Mouse (Mus musculus): ENCODE data around the gene Nf2. TPM values are rescaled to one million over a fixed set of nuclear protein-coding genes. Genes with fewer than 3 reads are reported as not detected.

Nf2 gene
- polyA plus RNA-seq, 1 experiment: 90.2 TPM

- Histone ChIP-seq H3K27me3 (ENCODE audit: control insufficient read depth, insufficient read depth, low read length) (no peaks in the 10 kb centered on the region), H3K4me1 (ENCODE audit: control insufficient read depth, insufficient read depth, low read length) (no peaks in the 10 kb centered on the region), H3K4me3 (ENCODE audit: control insufficient read depth, low read depth, low read length) (no peak overlapping the region), H3K36me3 (ENCODE audit: control insufficient read depth, insufficient read depth, low read length) (peaks cover 13% of the 10 kb centered on the region), H3K27ac (ENCODE audit: control insufficient read depth, insufficient read depth, low read depth, low read length) (no peak overlapping the region)
- TF ChIP-seq CTCF (IDR thresholded peaks at IDR 0.05; ENCODE audit: control insufficient read depth, insufficient read depth, insufficient replicate concordance, low read depth, low read length): no peak
- no peak for TF ChIP-seq POLR2A (IDR thresholded peaks at IDR 0.05; ENCODE audit: control insufficient read depth, low read depth, low read length)
Measured at GRCm38 (mm10) chr11:4791549-4791948, 57.8 kb downstream of the Nf2 start.

DNA sequence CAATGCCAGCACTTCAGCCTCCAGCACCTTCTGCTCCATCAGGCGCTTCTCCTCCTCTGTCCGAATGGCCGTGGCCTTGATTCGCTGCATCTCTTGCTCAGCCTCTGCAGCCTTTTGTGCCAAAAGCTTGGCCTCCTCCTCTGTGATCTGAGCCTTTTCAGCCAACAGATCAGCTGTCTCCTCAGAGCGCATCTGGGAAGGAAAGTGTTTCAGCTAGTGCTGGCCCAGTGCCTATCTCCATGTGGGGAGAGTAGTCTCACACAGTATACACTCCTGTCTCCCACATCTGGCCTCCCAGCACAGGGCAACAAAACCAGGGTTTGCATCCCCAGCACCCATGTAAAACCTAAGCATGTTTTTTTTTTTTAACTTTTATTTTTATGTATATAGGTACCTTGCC, 59.6 kb downstream of the Nf2 start:
- Histone ChIP-seq H3K27me3 (ENCODE audit: control insufficient read depth, insufficient read depth, low read length) (no peaks in the 10 kb centered on the region), H3K27ac (ENCODE audit: control insufficient read depth, insufficient read depth, low read depth, low read length) (no peak overlapping the region), H3K4me1 (ENCODE audit: control insufficient read depth, insufficient read depth, low read length) (no peaks in the 10 kb centered on the region), H3K36me3 (ENCODE audit: control insufficient read depth, insufficient read depth, low read length) (peaks cover 13% of the 10 kb centered on the region), H3K4me3 (ENCODE audit: control insufficient read depth, low read depth, low read length) (no peak overlapping the region)
- TF ChIP-seq CTCF (IDR thresholded peaks at IDR 0.05; ENCODE audit: control insufficient read depth, insufficient read depth, insufficient replicate concordance, low read depth, low read length): no peak
- no peak for TF ChIP-seq POLR2A (IDR thresholded peaks at IDR 0.05; ENCODE audit: control insufficient read depth, low read depth, low read length)

DNA sequence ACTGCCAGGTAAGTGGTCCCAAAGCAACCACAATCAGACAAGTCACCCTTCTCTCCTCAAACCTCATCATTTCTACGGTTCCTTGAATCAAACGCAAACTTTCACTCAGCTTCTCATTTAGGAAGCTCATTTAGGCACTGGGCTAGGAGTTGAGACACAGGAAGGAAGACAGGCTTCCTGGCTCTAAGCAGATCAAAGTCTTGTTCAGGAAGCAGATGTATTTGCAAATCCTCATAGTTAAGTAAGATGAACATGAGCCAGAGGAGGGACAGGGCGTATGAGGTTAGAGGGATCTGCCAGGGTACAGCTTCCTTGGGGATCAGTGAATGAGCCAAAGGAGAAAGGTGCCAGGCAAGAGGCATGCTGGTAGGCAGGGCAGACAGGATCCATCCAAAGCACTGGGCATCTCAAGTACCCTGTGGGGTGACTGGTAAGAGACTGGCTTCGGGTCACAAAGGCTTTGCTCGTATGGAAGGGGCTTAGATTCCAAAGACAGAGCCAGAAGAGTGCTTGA, 64.7 kb downstream of the Nf2 start:
- no peak overlapping the region for H3K4me3 ChIP-seq (ENCODE audit: control insufficient read depth, low read depth, low read length)
- TF ChIP-seq CTCF (IDR thresholded peaks at IDR 0.05; ENCODE audit: control insufficient read depth, insufficient read depth, insufficient replicate concordance, low read depth, low read length): no peak
- TF ChIP-seq POLR2A (IDR thresholded peaks at IDR 0.05; ENCODE audit: control insufficient read depth, low read depth, low read length): no peak
- H3K27ac ChIP-seq (ENCODE audit: control insufficient read depth, insufficient read depth, low read depth, low read length): no peak overlapping the region
- H3K27me3 ChIP-seq (ENCODE audit: control insufficient read depth, insufficient read depth, low read length): no peaks in the 10 kb centered on the region
- no peaks in the 10 kb centered on the region for H3K4me1 ChIP-seq (ENCODE audit: control insufficient read depth, insufficient read depth, low read length)
- H3K36me3 ChIP-seq (ENCODE audit: control insufficient read depth, insufficient read depth, low read length): peaks cover 13% of the 10 kb centered on the region

DNA sequence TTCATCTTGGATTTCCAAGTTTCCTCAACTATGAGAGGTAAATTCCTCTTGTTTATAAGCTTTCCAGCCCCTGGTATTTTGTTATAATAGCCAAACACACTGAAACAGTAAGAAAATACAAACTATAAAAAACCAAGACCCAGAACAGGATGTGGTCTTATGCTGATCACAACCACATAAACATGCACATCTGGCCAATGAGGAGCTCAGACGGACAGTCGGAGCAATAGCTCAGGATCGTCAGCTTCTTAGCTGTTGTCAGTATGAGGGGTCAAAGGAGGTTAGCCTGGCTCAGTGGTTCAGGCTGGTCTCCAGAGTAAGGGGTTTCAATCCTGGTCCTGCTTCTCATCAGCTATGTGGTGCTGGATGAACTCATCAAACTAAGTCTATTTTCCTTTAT, 66.2 kb downstream of the Nf2 start:
- H3K27ac ChIP-seq (ENCODE audit: control insufficient read depth, insufficient read depth, low read depth, low read length): no peak overlapping the region
- H3K4me1 ChIP-seq (ENCODE audit: control insufficient read depth, insufficient read depth, low read length): no peaks in the 10 kb centered on the region
- peaks cover 11% of the 10 kb centered on the region for H3K36me3 ChIP-seq (ENCODE audit: control insufficient read depth, insufficient read depth, low read length)
- no peak overlapping the region for H3K4me3 ChIP-seq (ENCODE audit: control insufficient read depth, low read depth, low read length)
- H3K27me3 ChIP-seq (ENCODE audit: control insufficient read depth, insufficient read depth, low read length): no peaks in the 10 kb centered on the region
- no peak for TF ChIP-seq CTCF (IDR thresholded peaks at IDR 0.05; ENCODE audit: control insufficient read depth, insufficient read depth, insufficient replicate concordance, low read depth, low read length)
- no peak for TF ChIP-seq POLR2A (IDR thresholded peaks at IDR 0.05; ENCODE audit: control insufficient read depth, low read depth, low read length)

- Histone ChIP-seq H3K4me3 (ENCODE audit: control insufficient read depth, low read depth, low read length) (no peak overlapping the region), H3K36me3 (ENCODE audit: control insufficient read depth, insufficient read depth, low read length) (peaks cover 5% of the 10 kb centered on the region), H3K4me1 (ENCODE audit: control insufficient read depth, insufficient read depth, low read length) (no peaks in the 10 kb centered on the region), H3K27me3 (ENCODE audit: control insufficient read depth, insufficient read depth, low read length) (no peaks in the 10 kb centered on the region), H3K27ac (ENCODE audit: control insufficient read depth, insufficient read depth, low read depth, low read length) (no peak overlapping the region)
- TF ChIP-seq POLR2A (IDR thresholded peaks at IDR 0.05; ENCODE audit: control insufficient read depth, low read depth, low read length) (no peak), CTCF (IDR thresholded peaks at IDR 0.05; ENCODE audit: control insufficient read depth, insufficient read depth, insufficient replicate concordance, low read depth, low read length) (no peak)
Measured at GRCm38 (mm10) chr11:4780927-4781326, 68.4 kb downstream of the Nf2 start.

DNA sequence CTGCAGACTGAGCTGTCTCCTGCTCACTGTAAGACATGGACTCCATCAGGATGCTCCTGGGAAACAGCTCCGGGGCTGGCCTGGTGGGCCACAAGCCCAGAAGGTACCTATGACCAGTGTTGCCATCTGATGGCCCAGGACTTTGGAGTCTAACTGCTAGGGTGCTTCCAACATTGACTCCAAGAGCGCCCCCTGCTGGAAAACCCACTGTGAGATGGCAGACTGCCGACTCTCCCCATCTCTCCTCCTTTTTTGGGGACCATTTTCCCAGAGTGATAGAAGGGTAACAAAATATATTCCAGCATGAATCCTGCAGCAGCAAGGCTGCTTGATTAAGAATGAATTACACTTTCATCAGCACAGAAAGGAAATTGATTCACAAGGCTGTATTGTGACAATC, 76.4 kb downstream of the Nf2 start:
- no peak overlapping the region for H3K27ac ChIP-seq (ENCODE audit: control insufficient read depth, insufficient read depth, low read depth, low read length)
- H3K36me3 ChIP-seq (ENCODE audit: control insufficient read depth, insufficient read depth, low read length): no peaks in the 10 kb centered on the region; the same call in 1 of the 2 replicates
- TF ChIP-seq POLR2A (IDR thresholded peaks at IDR 0.05; ENCODE audit: control insufficient read depth, low read depth, low read length) (no peak), CTCF (IDR thresholded peaks at IDR 0.05; ENCODE audit: control insufficient read depth, insufficient read depth, insufficient replicate concordance, low read depth, low read length) (0 out of 2 replicates have a peak, but pooled peaks have one; percentile 32)
- H3K4me1 ChIP-seq (ENCODE audit: control insufficient read depth, insufficient read depth, low read length): no peaks in the 10 kb centered on the region; the same call in 1 of the 2 replicates
- no peaks in the 10 kb centered on the region for H3K27me3 ChIP-seq (ENCODE audit: control insufficient read depth, insufficient read depth, low read length)
- no peak overlapping the region for H3K4me3 ChIP-seq (ENCODE audit: control insufficient read depth, low read depth, low read length)

GRCm38 (mm10) chr11:4771756-4772155, 77.6 kb downstream of the Nf2 start:
- no peaks in the 10 kb centered on the region for H3K27me3 ChIP-seq (ENCODE audit: control insufficient read depth, insufficient read depth, low read length)
- TF ChIP-seq CTCF (IDR thresholded peaks at IDR 0.05; ENCODE audit: control insufficient read depth, insufficient read depth, insufficient replicate concordance, low read depth, low read length): no peak
- no peak for TF ChIP-seq POLR2A (IDR thresholded peaks at IDR 0.05; ENCODE audit: control insufficient read depth, low read depth, low read length)
- no peaks in the 10 kb centered on the region; the same call in 1 of the 2 replicates for H3K4me1 ChIP-seq (ENCODE audit: control insufficient read depth, insufficient read depth, low read length)
- no peak overlapping the region for H3K4me3 ChIP-seq (ENCODE audit: control insufficient read depth, low read depth, low read length)
- H3K27ac ChIP-seq (ENCODE audit: control insufficient read depth, insufficient read depth, low read depth, low read length): no peak overlapping the region
- no peaks in the 10 kb centered on the region; the same call in 1 of the 2 replicates for H3K36me3 ChIP-seq (ENCODE audit: control insufficient read depth, insufficient read depth, low read length)
